8 mouse cellular contexts compared by ENCODE assay signal in genomic region chr12:40837597-40838337, GRCm38 (mm10).
DNase-seq lines count a peak whose midpoint lies in the region.

No protein-coding gene starts in this region.

- peak; percentile 16 for DNase-seq in MEL-GATA-1-ER (ENCODE audit: extremely low read depth, low read depth)
- DNase-seq in c-Kit-positive CD71-negative TER-119-negative erythroid progenitor cells, embryonic 14.5 days (ENCODE audit: low read depth): peak; percentile 17
- peak; percentile 71 for DNase-seq in forebrain, embryonic 10.5 days (ENCODE audit: extremely low spot score, low spot score)
- DNase-seq in heart, postnatal 4 days: peak; percentile 78
- peak; percentile 29 for DNase-seq in large intestine, adult 2 months (ENCODE audit: low read depth, low spot score)
- peak; percentile 49 to 60 for DNase-seq in lung, adult 18-20 months
- peak; percentile 52 for DNase-seq in ovary, postnatal 14 days (ENCODE audit: low spot score)
- DNase-seq in thymus, postnatal 25 days: peak; percentile 51

- H3K27me3 ChIP-seq in forebrain, embryonic 10.5 days (ENCODE audit: poor library complexity, severe bottlenecking): peaks cover 80% of the 10 kb centered on the region

- H3K27ac ChIP-seq in forebrain, embryonic 10.5 days: no peak overlapping the region

- H3K36me3 ChIP-seq in forebrain, embryonic 10.5 days (replicated peaks): peaks cover 9% of the 10 kb centered on the region; the same call in 1 of the 2 replicates

- no peak overlapping the region for H3K4me3 ChIP-seq in forebrain, embryonic 10.5 days

- H3K4me1 ChIP-seq in forebrain, embryonic 10.5 days: peaks cover 22% of the 10 kb centered on the region

- WGBS in forebrain, embryonic 10.5 days: 4% methylated on average over 8 of the region's 8 CpGs
- 4% methylated on average over 8 of the region's 8 CpGs for WGBS in large intestine, adult 2 months

- H3K9me3 ChIP-seq in forebrain, embryonic 10.5 days: peaks cover 5% of the 10 kb centered on the region; the same call in 1 of the 2 replicates

Comparison
In these comparisons a context has a peak if more than half of its experiments do, and no peak if none do; other contexts are left out.
1. DNase-seq: peak in every context shown above with its lines; median percentile 78 in heart, postnatal 4 days; 71 in forebrain, embryonic 10.5 days; 54 in lung, adult 18-20 months; 52 in ovary, postnatal 14 days; 51 in thymus, postnatal 25 days; 29 in large intestine, adult 2 months; 17 in c-Kit-positive CD71-negative TER-119-negative erythroid progenitor cells, embryonic 14.5 days; 16 in MEL-GATA-1-ER.